ENCODE assay signal across 8 mouse cellular contexts in genomic region chr5:122820777-122821523, GRCm38 (mm10). TPM values are rescaled to one million over a fixed set of nuclear protein-coding genes. Genes with fewer than 3 reads are reported as not detected.
A peak's percentile ranks its signal among the peaks of the same experiment; 100 is the strongest.
DNase-seq lines count a peak whose midpoint lies in the region; ATAC-seq and TF ChIP-seq lines count a peak whose summit lies in the region.

Gene Anapc5 (minus strand): TSS chr5:122821339.

- H3K4me3 ChIP-seq in G1E (ENCODE audit: low read depth, low read length) = peak within 1 kb of the TSS; percentile 96
- peak within 1 kb of the TSS; percentile 92 for H3K4me3 ChIP-seq in forebrain, embryonic 16.5 days (replicated peaks; ENCODE audit: low read length)
- H3K4me3 ChIP-seq in layer of hippocampus, adult 2 months = peak within 1 kb of the TSS; percentile 100
- H3K4me3 ChIP-seq in lung, embryonic 14.5 days (ENCODE audit: low read depth, low read length) = peak within 1 kb of the TSS; percentile 84
- peak within 1 kb of the TSS; percentile 88 for H3K4me3 ChIP-seq in olfactory bulb, adult 2 months (ENCODE audit: insufficient read depth, low read depth, low read length)
- H3K4me3 ChIP-seq in thymus, adult 2 months (ENCODE audit: control insufficient read depth, insufficient read depth, low read length) = peak within 1 kb of the TSS; percentile 62

- H3K27me3 ChIP-seq in G1E (ENCODE audit: insufficient read depth, low read length) = no peaks in the 10 kb centered on the region
- H3K27me3 ChIP-seq in forebrain, embryonic 16.5 days (replicated peaks; ENCODE audit: control insufficient read depth, insufficient read depth, low read length) = no peaks in the 10 kb centered on the region
- no peaks in the 10 kb centered on the region for H3K27me3 ChIP-seq in lung, embryonic 14.5 days (ENCODE audit: insufficient read depth, low read length)
- no peaks in the 10 kb centered on the region for H3K27me3 ChIP-seq in thymus, adult 2 months (ENCODE audit: control insufficient read depth, insufficient read depth, low read length)

- TF ChIP-seq CTCF in G1E (IDR thresholded peaks at IDR 0.05; ENCODE audit: low read depth, low read length) = no peak
- TF ChIP-seq CTCF in layer of hippocampus, adult 2 months (conservative IDR thresholded peaks at IDR 0.05) = no peak
- TF ChIP-seq CTCF in lung, embryonic 14.5 days (IDR thresholded peaks at IDR 0.05; ENCODE audit: low read depth) = no peak
- TF ChIP-seq CTCF in olfactory bulb, adult 2 months (IDR thresholded peaks at IDR 0.05; ENCODE audit: insufficient read depth, low read depth, low read length) = no peak
- no peak for TF ChIP-seq CTCF in thymus, adult 2 months (IDR thresholded peaks at IDR 0.05; ENCODE audit: borderline replicate concordance, control insufficient read depth, extremely low read depth, insufficient read depth, low read length, poor library complexity)

- peak; percentile 82; the same call in 1 of the 2 replicates for TF ChIP-seq POLR2A in olfactory bulb, adult 2 months (IDR thresholded peaks at IDR 0.05; ENCODE audit: insufficient read depth, low read depth, low read length)
- TF ChIP-seq POLR2A in thymus, adult 2 months (IDR thresholded peaks at IDR 0.05; ENCODE audit: control insufficient read depth, extremely low read depth, insufficient read depth, low read length, poor library complexity) = peak; percentile 97

- peak within 1 kb of the TSS; percentile 94 for H3K27ac ChIP-seq in forebrain, embryonic 16.5 days (ENCODE audit: low read length)
- peak within 1 kb of the TSS; percentile 91 for H3K27ac ChIP-seq in layer of hippocampus, adult 2 months
- H3K27ac ChIP-seq in lung, embryonic 14.5 days (ENCODE audit: low read depth) = peak within 1 kb of the TSS; percentile 96
- peak within 1 kb of the TSS; percentile 81 for H3K27ac ChIP-seq in olfactory bulb, adult 2 months (ENCODE audit: insufficient read depth, low read depth, low read length)
- H3K27ac ChIP-seq in thymus, adult 2 months (ENCODE audit: control insufficient read depth, insufficient read depth, low read length) = peak within 1 kb of the TSS; percentile 76

- peaks cover 38% of the 10 kb centered on the region for H3K4me1 ChIP-seq in G1E (ENCODE audit: insufficient read depth, low read depth, low read length)
- H3K4me1 ChIP-seq in forebrain, embryonic 16.5 days (replicated peaks; ENCODE audit: control insufficient read depth, insufficient read depth, low read length) = peaks cover 15% of the 10 kb centered on the region
- H3K4me1 ChIP-seq in lung, embryonic 14.5 days (ENCODE audit: insufficient read depth) = peaks cover 7% of the 10 kb centered on the region
- H3K4me1 ChIP-seq in olfactory bulb, adult 2 months (ENCODE audit: control insufficient read depth, insufficient read depth, low read length) = no peaks in the 10 kb centered on the region
- H3K4me1 ChIP-seq in thymus, adult 2 months (replicated peaks; ENCODE audit: control insufficient read depth, insufficient read depth, low read length) = peaks cover 20% of the 10 kb centered on the region

- no peaks in the 10 kb centered on the region for H3K9me3 ChIP-seq in G1E (replicated peaks)
- H3K9me3 ChIP-seq in forebrain, embryonic 16.5 days (ENCODE audit: control insufficient read depth, low read length) = no peaks in the 10 kb centered on the region
- no peaks in the 10 kb centered on the region for H3K9me3 ChIP-seq in lung, embryonic 14.5 days (ENCODE audit: low read depth, low read length)

- peaks cover 39% of the 10 kb centered on the region for H3K36me3 ChIP-seq in G1E (replicated peaks)
- H3K36me3 ChIP-seq in forebrain, embryonic 16.5 days (ENCODE audit: control insufficient read depth, insufficient read depth) = peaks cover 15% of the 10 kb centered on the region
- peaks cover 34% of the 10 kb centered on the region for H3K36me3 ChIP-seq in lung, embryonic 14.5 days (ENCODE audit: insufficient read depth)
- peaks cover 26% of the 10 kb centered on the region for H3K36me3 ChIP-seq in thymus, adult 2 months (ENCODE audit: control insufficient read depth, insufficient read depth, low read length)

- ATAC-seq in G1E (ENCODE audit: extremely low read depth, insufficient number of reproducible peaks, low FRiP score, poor library complexity, severe bottlenecking) = peak; percentile 97
- peak; percentile 100 for ATAC-seq in forebrain, embryonic 16.5 days
- ATAC-seq in lung, embryonic 14.5 days (ENCODE audit: insufficient read depth) = peak; percentile 100

- WGBS in forebrain, embryonic 16.5 days = under 1% methylated on average over 55 of the region's 55 CpGs
- WGBS in lung, embryonic 14.5 days = under 1% methylated on average over 55 of the region's 55 CpGs
- WGBS in olfactory bulb, adult 2 months = under 1% methylated on average over 55 of the region's 55 CpGs
- WGBS in thymus, adult 2 months = under 1% methylated on average over 55 of the region's 55 CpGs

- H3K9ac ChIP-seq in forebrain, embryonic 16.5 days (replicated peaks; ENCODE audit: low read depth, low read length) = peak within 1 kb of the TSS; percentile 81
- H3K9ac ChIP-seq in lung, embryonic 14.5 days = peak within 1 kb of the TSS; percentile 89

- intact Hi-C loops in heart, postnatal 36 days (cut with DNase I) = loop anchor here (2.0 kb wide), 1 partner anchor 28 kb away; no protein-coding TSS in a partner anchor

- H3K4me2 ChIP-seq in forebrain, embryonic 16.5 days (ENCODE audit: low read length) = peak within 1 kb of the TSS; percentile 65
- peak within 1 kb of the TSS; percentile 67 for H3K4me2 ChIP-seq in lung, embryonic 14.5 days

- DNase-seq in G1E (ENCODE audit: low spot score) = peak; percentile 100
- peak; percentile 90 to 94 for DNase-seq in cerebellum, adult 18-20 months
- peak; percentile 89 to 92 for DNase-seq in heart, postnatal 36 days
- peak; percentile 89 to 93 for DNase-seq in layer of hippocampus, adult 2 months (ENCODE audit: low spot score in 2 of 2)
- DNase-seq in lung, embryonic 14.5 days = peak; percentile 95
- DNase-seq in thymus, adult 2 months = peak; percentile 93

RNA-seq across cellular contexts. Expression of gene Anapc5, which starts in this region (rescaled TPM):
- total RNA-seq in G1E (2014; fragmentation: Nextera tagmentation) (155 and 196 TPM in 2 replicates), G1E (2017) (279 and 297 TPM in 2 replicates)
- polyA plus RNA-seq in G1E (2012) = 143 and 158 TPM in 2 replicates
- polyA plus RNA-seq in forebrain, embryonic 16.5 days (2015; fragmentation: Nextera tagmentation; extraction: Ambion mirVana) = 562 and 569 TPM in 2 replicates
- 100 to 1,000 TPM; 163 to 171 TPM for total RNA-seq in heart, postnatal 36 days (2021)
- total RNA-seq in layer of hippocampus, adult 2 months (2021) = 100 to 1,000 TPM; 216 to 217 TPM
- polyA plus RNA-seq in lung, embryonic 14.5 days (2014; fragmentation: Nextera tagmentation; extraction: Ambion mirVana) = 459 and 472 TPM in 2 replicates
- polyA plus RNA-seq in olfactory bulb, adult 2 months (2012; ENCODE audit: insufficient read depth, insufficient read length, low replicate concordance, missing spikeins) = not detected in 2 replicates
- 463 and 489 TPM in 2 replicates for polyA plus RNA-seq in thymus, adult 2 months (2012; rRNA removed)

Comparison
In these comparisons a context has a peak if more than half of its experiments do, and no peak if none do; other contexts are left out.
1. Peak in every context shown above with its lines: DNase-seq, ATAC-seq, H3K4me3 ChIP-seq and H3K27ac ChIP-seq.